Mouse (Mus musculus) MEL (cell line): ENCODE data around the gene Neil1.

Experiments
- MAFK ChIP-seq: IDR thresholded peaks from 2 replicates; pipeline ENCODE4 v1.6.1; 2011; ENCODE audit warnings: low read depth, mild to moderate bottlenecking, low read length, improper control_type of control experiment, borderline replicate concordance
- NRF1 ChIP-seq: IDR thresholded peaks from 2 replicates; pipeline ENCODE4 v1.6.1; 2014; ENCODE audit warnings: low read depth, mild to moderate bottlenecking, inconsistent platforms, low read length, improper control_type of control experiment, moderate library complexity; ENCODE audit not compliant: poor library complexity, insufficient read depth, severe bottlenecking

- TF ChIP-seq NRF1 (no peak), MAFK (no peak)
Observed at GRCm38 (mm10) chr9:57156383-57156782, 8.3 kb upstream of the Neil1 start.
